Mouse (Mus musculus) adrenal gland (tissue): ENCODE data around the gene Irf9.

Experiments
- intact Hi-C: fragments of 180-260 bp; cut with DNase I; formaldehyde crosslinking; loops from one replicate; pipeline ENCODE4 v1.15.1; 2025

Gene Irf9

GRCm38 (mm10) chr14:55605743-55606459, 2.5 kb downstream of the Irf9 start:
- intact Hi-C loops, result no loop called here

DNA sequence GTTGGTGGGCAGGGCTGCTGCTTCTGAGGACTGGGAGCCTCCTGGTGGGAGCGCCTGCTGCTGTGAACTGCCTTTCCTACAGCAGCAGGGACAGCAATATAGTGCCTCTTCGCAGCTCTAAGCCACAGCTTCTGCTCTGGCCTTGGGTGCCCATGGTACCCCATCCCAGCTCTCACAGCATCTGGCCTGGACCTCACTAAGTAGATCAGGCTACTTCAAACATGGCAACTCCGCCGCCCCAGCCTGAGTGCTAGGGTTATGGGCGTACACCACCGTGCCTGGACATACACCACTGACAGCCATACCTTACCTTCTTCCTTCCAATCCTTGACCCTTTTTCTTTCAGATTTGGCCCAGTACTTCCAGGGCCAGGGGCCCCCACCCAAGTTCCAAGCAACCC, 5.0 kb downstream of the Irf9 start:
- intact Hi-C loops, result no loop called here

GRCm38 (mm10) chr14:55613346-55613745, 10.0 kb downstream of the Irf9 start:
- intact Hi-C loops, result no loop called here

GRCm38 (mm10) chr14:55614565-55615178, 11.3 kb downstream of the Irf9 start:
- intact Hi-C loops, result no loop called here

GRCm38 (mm10) chr14:55615876-55616275, 12.5 kb downstream of the Irf9 start:
- intact Hi-C loops, result no loop called here

GRCm38 (mm10) chr14:55616844-55617243, 13.5 kb downstream of the Irf9 start:
- intact Hi-C loops, result no loop called here

DNA sequence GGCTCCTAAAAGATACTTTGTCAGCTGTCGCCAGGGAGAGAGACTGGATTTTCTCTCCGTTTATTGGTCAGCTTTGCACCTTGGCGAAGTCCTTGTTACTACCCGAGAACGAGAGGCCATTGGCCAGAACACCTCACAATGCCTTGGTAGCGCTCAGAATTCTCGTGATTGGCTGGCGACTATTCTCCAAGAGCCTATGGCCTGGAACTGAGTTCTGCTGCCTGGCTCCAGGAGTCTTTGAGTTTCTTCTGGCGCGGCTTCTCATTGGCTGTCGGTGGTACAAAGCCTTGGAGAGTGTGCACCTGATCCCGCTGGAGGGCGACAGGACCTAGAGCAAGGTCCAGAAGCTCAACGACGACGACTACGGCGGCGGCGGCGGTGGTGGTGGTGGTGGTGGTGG, 14.5 kb downstream of the Irf9 start, which contains the start of gene Rec8:
Rec8 (plus strand) TSS at position 216 of the 400 bp plus-strand sequence.
- intact Hi-C loops, result no loop called here

GRCm38 (mm10) chr14:55618486-55619195, 15.3 kb downstream of the Irf9 start:
- intact Hi-C loops, result no loop called here

DNA sequence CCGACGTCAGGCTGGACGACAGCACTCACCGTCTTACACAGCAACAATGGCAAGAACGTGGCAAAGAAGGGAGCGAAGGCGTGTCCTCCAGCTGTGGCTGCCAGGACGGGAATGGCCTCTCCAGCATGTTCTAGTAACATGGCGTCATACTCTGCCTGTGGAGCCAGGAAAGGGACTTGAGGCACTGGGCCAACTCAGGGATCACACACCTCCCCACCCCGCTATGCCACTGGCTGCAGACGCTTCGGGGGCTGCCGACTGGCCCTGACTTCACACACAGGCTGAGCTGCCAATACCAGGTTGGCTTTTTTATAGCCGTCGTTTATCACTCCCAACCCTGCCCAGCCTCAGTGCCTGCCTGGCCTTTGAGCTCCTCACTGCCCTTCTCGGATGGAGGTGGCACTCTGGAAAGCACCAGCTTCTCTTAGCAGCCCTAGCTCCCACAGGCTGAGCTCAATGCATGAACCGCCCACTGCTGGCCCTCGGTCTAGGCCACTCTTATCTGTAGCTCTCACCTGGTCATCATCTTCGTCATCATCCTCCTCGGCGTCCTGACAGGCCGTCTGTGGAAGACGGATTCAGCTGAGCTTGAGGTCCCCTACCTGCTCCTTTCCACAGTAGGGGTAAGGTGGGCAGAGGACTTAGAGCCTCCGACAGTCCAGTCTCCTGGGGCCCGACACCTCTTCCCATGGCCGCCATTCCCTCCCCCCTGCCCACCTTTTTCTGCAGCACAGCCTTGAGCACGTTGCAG, 24.9 kb downstream of the Irf9 start:
- intact Hi-C loops, result loop anchor here (5.0 kb wide), 1 partner anchor 129 kb away; the partner anchor contains the start of gene Cideb

GRCm38 (mm10) chr14:55629312-55629711, 25.9 kb downstream of the Irf9 start:
- intact Hi-C loops, result loop anchor here (5.0 kb wide), 1 partner anchor 128 kb away; the partner anchor contains the start of gene Cideb

- intact Hi-C loops, result loop anchor here (2.0 to 5.0 kb wide), 2 partner anchors 37 to 110 kb away; partner anchors contain the start of genes Dhrs1, Gmpr2, Nedd8 and Nop9
These were observed 31.6 kb downstream of the Irf9 start for GRCm38 (mm10) chr14:55634874-55635522.

- intact Hi-C loops, result loop anchor here (2.0 to 5.0 kb wide), 2 partner anchors 37 to 109 kb away; partner anchors contain the start of genes Dhrs1, Gmpr2, Nedd8 and Nop9
These were observed 32.2 kb downstream of the Irf9 start, which contains the start of gene Ipo4 for GRCm38 (mm10) chr14:55635523-55636007. Gene Ipo4, minus strand, starts transcription at chr14:55635957.

- intact Hi-C loops, result loop anchor here (5.0 kb wide), 1 partner anchor 35 kb away; the partner anchor contains the start of genes Gmpr2 and Nedd8
These were observed 34.4 kb downstream of the Irf9 start, which contains the start of gene Gm49378 for GRCm38 (mm10) chr14:55637795-55638194. Gene Gm49378, minus strand, starts transcription at chr14:55637895.

GRCm38 (mm10) chr14:55640816-55641215, 37.4 kb downstream of the Irf9 start:
- intact Hi-C loops, result no loop called here

GRCm38 (mm10) chr14:55641291-55641690, 37.9 kb downstream of the Irf9 start:
- intact Hi-C loops, result no loop called here

DNA sequence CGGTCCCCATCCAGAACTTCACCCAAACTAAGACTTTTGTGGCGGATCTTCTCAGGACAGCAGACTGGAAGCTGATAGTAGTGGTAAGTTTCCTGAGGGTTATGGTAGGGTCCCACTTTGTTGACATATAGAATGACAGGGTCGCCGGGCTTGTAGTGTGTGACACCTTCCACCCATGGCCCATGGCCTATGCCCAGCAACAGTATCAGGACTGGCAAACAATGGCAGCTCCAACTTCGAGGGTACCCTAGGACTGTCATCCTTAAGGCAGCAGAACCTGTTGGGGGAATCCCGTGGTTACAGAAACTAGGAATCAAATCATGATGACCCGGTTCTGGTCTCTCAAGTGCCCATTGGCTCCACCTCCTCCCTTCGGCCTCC, 39.3 kb downstream of the Irf9 start:
- intact Hi-C loops, result no loop called here

DNA sequence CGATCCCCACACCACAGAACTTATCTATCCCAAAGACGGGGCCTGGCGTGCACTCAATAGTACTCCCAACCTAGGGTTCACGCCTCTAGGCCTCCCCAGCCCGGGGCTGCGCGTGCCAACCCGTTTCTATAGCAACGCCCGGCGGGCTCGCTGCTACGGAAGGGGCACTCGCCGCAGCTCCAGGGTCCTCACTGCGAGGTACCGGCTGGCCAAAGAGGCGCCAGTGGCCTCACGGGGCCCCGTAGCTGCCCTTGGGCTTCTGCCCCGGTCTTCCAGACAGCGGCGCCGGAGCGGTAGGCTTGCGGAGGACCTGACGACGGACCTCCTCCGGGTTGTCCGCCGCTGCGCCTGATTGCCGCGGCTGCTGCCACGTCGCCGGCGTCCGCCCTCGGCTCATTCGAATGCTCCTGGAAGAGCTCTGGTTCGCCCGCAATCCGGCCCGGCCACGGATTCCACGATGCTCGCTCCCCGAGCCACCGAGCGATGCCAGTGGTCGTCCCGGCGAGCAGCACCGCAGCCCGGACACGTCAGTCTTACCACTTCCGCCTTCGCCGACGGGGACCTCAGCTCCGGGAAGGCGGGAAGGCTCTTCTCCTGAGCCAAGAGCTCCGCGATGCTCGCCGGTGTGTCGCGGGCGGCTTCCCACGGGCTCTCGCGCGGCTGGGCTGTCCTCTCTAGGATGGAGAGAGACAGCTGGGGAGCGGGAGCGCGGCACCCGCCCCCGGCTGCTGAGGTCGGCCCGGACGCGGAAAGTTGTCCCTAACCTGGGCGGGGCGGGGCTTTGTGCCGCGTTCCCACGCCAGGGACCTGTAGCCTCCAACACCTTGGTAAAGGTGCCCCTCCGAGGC, 39.9 kb downstream of the Irf9 start, which contains the start of gene Tm9sf1:
Tm9sf1 (minus strand) TSS at position 747 of the 848 bp plus-strand sequence.
- intact Hi-C loops, result no loop called here

- intact Hi-C loops, result no loop called here
These were observed 41.0 kb downstream of the Irf9 start for GRCm38 (mm10) chr14:55644261-55644888.

DNA sequence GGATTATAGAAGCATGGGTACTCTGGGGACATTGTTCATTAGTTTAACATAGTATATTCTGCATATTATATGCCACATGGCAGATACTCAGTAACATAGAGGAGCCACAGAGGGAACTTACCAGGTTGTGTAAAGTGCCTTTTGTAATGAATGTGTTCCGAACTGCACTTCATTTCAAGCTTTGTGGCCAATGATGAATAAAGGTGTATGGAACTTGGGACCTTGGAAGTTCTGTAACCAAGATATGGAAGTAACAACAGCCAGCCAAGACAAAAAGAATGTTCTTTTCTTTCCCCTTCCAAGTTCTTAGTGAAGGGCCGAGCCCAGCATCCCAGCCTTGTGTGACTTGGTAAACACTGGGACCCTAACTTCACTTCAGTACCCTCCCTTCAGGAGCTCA, 46.5 kb downstream of the Irf9 start, which contains the start of gene Tssk4:
Tssk4 (plus strand) TSS at position 301 of the 400 bp plus-strand sequence.
- intact Hi-C loops, result no loop called here
